17 mouse cellular contexts compared by ENCODE assay signal in the genomic region with DNA sequence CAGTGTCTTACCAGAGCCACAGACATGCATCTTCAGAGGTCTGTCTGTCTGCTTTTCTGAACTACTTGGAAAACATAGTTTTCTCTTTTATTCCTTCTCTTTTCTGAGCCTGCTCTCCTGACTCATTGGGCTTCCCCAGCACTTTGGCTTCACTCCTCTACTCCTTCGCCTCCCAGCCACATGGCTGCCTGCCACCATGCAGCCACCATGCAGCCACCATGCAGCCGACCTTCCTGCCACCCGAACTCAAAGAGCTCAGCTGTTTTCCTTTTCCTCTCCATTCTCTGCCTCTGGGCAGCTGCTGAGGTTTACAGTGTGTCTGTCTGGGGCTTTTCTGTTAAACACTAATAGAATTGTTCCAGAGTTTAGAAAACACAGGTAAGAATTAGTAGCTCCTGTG. TPM values are rescaled to one million over a fixed set of nuclear protein-coding genes. Genes with fewer than 3 reads are reported as not detected.
DNase-seq lines count a peak whose midpoint lies in the region.
"Had no signal": no experiment of that assay in that cellular context is flagged by ENCODE, and none has a peak within 500 bp of the region (broad histone marks: within the 10 kb centered on the region; RNA-seq: fewer than 3 reads in every experiment).

No protein-coding gene starts in this region.

- intact Hi-C loops in gastrocnemius, postnatal 36 days (cut with DNase I) = no loop called here

- DNase-seq in adrenal gland, adult 2 months = peak; percentile 18
- DNase-seq in adrenal gland, postnatal 4 days (ENCODE audit: low spot score in 2 of 2) = no peak
- peak; percentile 14 for DNase-seq in gastrocnemius, postnatal 10 days
- DNase-seq in gastrocnemius, postnatal 36 days = no peak
- peak; percentile 15 for DNase-seq in heart, postnatal 4 days
- DNase-seq in heart, adult 9 months (ENCODE audit: low spot score in 2 of 2) = no peak
- DNase-seq in Muller cell, postnatal 12 days (ENCODE audit: inconsistent ontology term) = peak; percentile 24
- no peak for DNase-seq in cerebellum, adult 11-12 months
- DNase-seq: adrenal gland, postnatal 25 days; cerebellum, adult 9-10 months; embryo, embryonic 11 days; kidney, adult 11 months; kidney, postnatal 25 days; liver, embryonic 13.5 days; lung, adult 2 months; lung, postnatal 14 days; midbrain, embryonic 14.5 days had no signal

RNA-seq across cellular contexts. Expression of gene Hectd2, which starts 19.5 kb away (rescaled TPM):
- 1 to 10 TPM; 1.6 to 2.6 TPM for total RNA-seq in adrenal gland, adult 2 months (2021)
- polyA plus RNA-seq in adrenal gland, adult 2 months (2012; rRNA removed) = 0.11 and 0.62 TPM in 2 replicates
- total RNA-seq in adrenal gland, postnatal 4 days (2021) = 1 to 10 TPM; 4.5 to 4.8 TPM
- 1 to 10 TPM; 4.3 to 4.8 TPM for total RNA-seq in gastrocnemius, postnatal 10 days (2021)
- 1 to 10 TPM; 2.8 to 4.6 TPM for total RNA-seq in gastrocnemius, postnatal 36 days (2021)
- total RNA-seq in heart, postnatal 4 days (2021) = 1 to 10 TPM; 7.2 to 9.3 TPM

Comparison
In these comparisons a context has a peak if more than half of its experiments do, and no peak if none do; other contexts are left out.
1. DNase-seq: peak in adrenal gland, adult 2 months (single experiment), gastrocnemius, postnatal 10 days (single experiment), heart, postnatal 4 days (single experiment) and Muller cell, postnatal 12 days (single experiment); none in adrenal gland, postnatal 4 days (0 of 2), gastrocnemius, postnatal 36 days (0 of 2), heart, adult 9 months (0 of 2) and cerebellum, adult 11-12 months (single experiment).